Mouse (Mus musculus) stomach, postnatal 0 days (tissue): ENCODE measurements around the gene Zar1l. TPM values are rescaled to one million over a fixed set of nuclear protein-coding genes. Genes with fewer than 3 reads are reported as not detected.
A peak's percentile ranks its signal among the peaks of the same experiment; 100 is the strongest.

Experiments used
- ATAC-seq: fragments of 200-750 bp; cut with Nextera tagmentation; 2 replicates; pipeline ENCODE4 v1.8.0; 2017; ENCODE audit not compliant: low FRiP score, low TSS enrichment
- DNase-seq: peaks from one replicate; pipeline ENCODE4 v3.0.0-alpha.2; 2016; ENCODE audit warnings: low spot score
- H3K27ac ChIP-seq: fragments of 300-500 bp; sonication (generic); replicated peaks from 2 replicates; pipeline ENCODE4 v1.5.1; 2014; ENCODE audit warnings: mild to moderate bottlenecking, control low read depth
- H3K27me3 ChIP-seq: fragments of 300-500 bp; sonication (generic); 2 replicates; pipeline ENCODE4 v1.6.1; 2014; ENCODE audit warnings: low read length; ENCODE audit not compliant: control insufficient read depth, insufficient read depth
- H3K36me3 ChIP-seq: fragments of 300-500 bp; sonication (generic); 2 replicates; pipeline ENCODE4 v1.6.1; 2014; ENCODE audit warnings: low read length, mixed read lengths; ENCODE audit not compliant: control insufficient read depth, insufficient read depth
- H3K4me1 ChIP-seq: fragments of 300-500 bp; sonication (generic); replicated peaks from 2 replicates; pipeline ENCODE4 v1.6.1; 2014; ENCODE audit warnings: antibody characterized with exemption; ENCODE audit not compliant: control insufficient read depth, insufficient read depth
- H3K4me2 ChIP-seq: fragments of 300-500 bp; sonication (generic); replicated peaks from 2 replicates; pipeline ENCODE4 v1.6.1; 2014; ENCODE audit warnings: low read depth, mild to moderate bottlenecking, control low read depth, moderate library complexity
- H3K4me3 ChIP-seq: fragments of 300-500 bp; sonication (generic); 2 replicates; pipeline ENCODE4 v1.5.1; 2014; ENCODE audit warnings: low read depth, low read length, control low read depth
- H3K9ac ChIP-seq: fragments of 300-500 bp; sonication (generic); 2 replicates; pipeline ENCODE4 v1.6.1; 2014; ENCODE audit warnings: mild to moderate bottlenecking, low read length, control low read depth, mixed read lengths
- H3K9me3 ChIP-seq: fragments of 300-500 bp; sonication (generic); 2 replicates; pipeline ENCODE4 v1.6.1; 2016; ENCODE audit warnings: low read length; ENCODE audit not compliant: control insufficient read depth
- CTCF ChIP-seq: IDR thresholded peaks from 2 replicates; pipeline ENCODE4 v1.5.1; 2016; ENCODE audit warnings: antibody characterized with exemption, low read depth, mild to moderate bottlenecking, moderate library complexity
- EP300 ChIP-seq: optimal IDR thresholded peaks from 2 replicates; pipeline ENCODE3; 2016; ENCODE audit warnings: antibody characterized with exemption
- whole genome bisulfite sequencing: fragments of 180-500 bp; shearing (Covaris S2); extraction: QIAGEN DNeasy Blood & Tissue Kit; methylation state at CpG from one replicate; pipeline ENCODE4 v1.1.7; 2014; 5-methylcytosine and 5-hydroxymethylcytosine counted together
- polyA plus RNA-seq: library from polyadenylated mRNA; unstranded; fragments of >200 nt; fragmentation: Nextera tagmentation; extraction: Ambion mirVana; gene quantifications from 2 replicates; pipeline ENCODE4 v1.2.1, GENCODE M21; 2015

Gene Zar1l
- polyA plus RNA-seq: not detected in 2 replicates

DNA sequence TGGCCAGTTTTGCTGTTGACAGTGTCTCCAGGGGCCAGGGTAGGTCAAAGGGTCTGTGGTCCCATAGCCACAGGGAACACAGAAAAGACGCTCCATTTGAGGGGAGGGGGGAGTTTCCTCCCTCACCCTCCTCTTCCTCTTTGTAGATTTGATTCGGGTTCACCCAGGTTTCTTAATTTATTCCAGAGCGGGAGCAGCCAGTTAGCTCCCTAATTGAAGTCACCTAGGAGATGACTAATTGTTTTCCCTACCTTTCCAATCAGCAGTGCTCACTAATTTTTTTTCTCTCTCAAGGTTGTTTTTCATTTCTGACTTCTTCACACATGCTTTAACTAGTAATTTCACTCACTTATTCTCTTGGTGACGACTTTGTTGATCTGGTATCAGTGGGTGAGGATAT lies at the start of gene Zar1l:
Zar1l (minus strand) TSS at position 101 of the 400 bp plus-strand sequence.
- TF ChIP-seq CTCF (no peak), EP300 (no peak)
- 61% methylated on average over 4 of the region's 4 CpGs for WGBS
- Histone ChIP-seq H3K9me3 (no peaks in the 10 kb centered on the region), H3K9ac (no peak within 1 kb of the TSS), H3K36me3 (no peaks in the 10 kb centered on the region), H3K4me3 (no peak within 1 kb of the TSS), H3K4me1 (no peaks in the 10 kb centered on the region), H3K27me3 (no peaks in the 10 kb centered on the region), H3K27ac (no peak within 1 kb of the TSS), H3K4me2 (no peak within 1 kb of the TSS)
- ATAC-seq (no peak), DNase-seq (no peak)

DNA sequence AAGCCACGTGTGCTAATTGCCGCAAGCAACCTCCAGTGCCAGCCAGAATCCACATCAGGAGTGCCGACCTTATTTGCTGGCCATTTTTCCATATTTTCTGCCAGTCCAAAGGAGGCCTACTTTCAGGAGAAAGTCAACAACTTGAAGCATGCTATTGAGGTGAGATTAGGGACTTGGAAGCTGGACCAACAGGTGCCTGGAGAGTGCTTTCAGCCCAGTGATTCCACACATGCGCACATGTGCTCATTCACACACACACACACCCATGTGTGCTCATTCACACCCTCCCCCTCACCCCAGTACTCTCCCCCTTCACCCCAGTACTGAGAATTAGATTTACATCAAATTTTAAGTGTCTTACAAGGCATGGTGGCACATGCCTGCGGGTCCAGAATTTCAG lies 49.0 kb upstream of the Zar1l start:
- TF ChIP-seq EP300: no peak
- no peak for TF ChIP-seq CTCF
- Histone ChIP-seq H3K4me2 (no peak overlapping the region), H3K4me3 (no peak overlapping the region), H3K9me3 (no peaks in the 10 kb centered on the region), H3K36me3 (peaks cover 12% of the 10 kb centered on the region; the same call in 1 of the 2 replicates), H3K27me3 (no peaks in the 10 kb centered on the region), H3K9ac (no peak overlapping the region), H3K4me1 (no peaks in the 10 kb centered on the region), H3K27ac (no peak overlapping the region)
- DNase-seq (no peak), ATAC-seq (no peak)
- WGBS: 88% methylated on average over 5 of the region's 5 CpGs

DNA sequence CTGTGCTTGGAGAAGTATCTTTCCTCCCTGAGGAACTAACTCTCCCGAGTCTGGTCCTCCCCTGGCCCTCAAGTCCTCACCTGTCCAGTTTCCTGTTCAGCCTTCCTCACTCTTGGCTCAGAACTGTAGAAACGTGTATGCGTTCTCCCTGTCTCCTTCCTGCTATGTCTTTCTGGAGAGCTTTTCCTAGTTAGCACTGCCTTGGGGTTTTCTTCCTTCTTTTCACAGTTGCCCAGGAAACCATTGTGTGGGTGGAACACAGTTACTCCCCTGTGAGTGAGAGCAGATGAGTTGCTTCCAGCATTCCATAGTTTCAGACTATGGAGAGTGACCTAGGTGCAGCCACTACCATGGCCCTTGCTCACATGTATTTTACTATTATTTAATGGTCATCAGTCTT lies 48.3 kb upstream of the Zar1l start:
- no peak overlapping the region for H3K9ac ChIP-seq
- peaks cover 12% of the 10 kb centered on the region; the same call in 1 of the 2 replicates for H3K36me3 ChIP-seq
- no peak overlapping the region for H3K4me3 ChIP-seq
- no peak overlapping the region for H3K4me2 ChIP-seq
- no peaks in the 10 kb centered on the region for H3K27me3 ChIP-seq
- 36% methylated on average over 3 of the region's 3 CpGs for WGBS
- TF ChIP-seq EP300: no peak
- no peak for TF ChIP-seq CTCF
- 0 out of 2 replicates have a peak, but pooled peaks have one; percentile 11 for ATAC-seq
- peak; percentile 14 for DNase-seq
- no peaks in the 10 kb centered on the region for H3K4me1 ChIP-seq
- H3K9me3 ChIP-seq: no peaks in the 10 kb centered on the region
- 0 out of 2 replicates have a peak overlapping the region, but pooled peaks have one; percentile 18 for H3K27ac ChIP-seq

DNA sequence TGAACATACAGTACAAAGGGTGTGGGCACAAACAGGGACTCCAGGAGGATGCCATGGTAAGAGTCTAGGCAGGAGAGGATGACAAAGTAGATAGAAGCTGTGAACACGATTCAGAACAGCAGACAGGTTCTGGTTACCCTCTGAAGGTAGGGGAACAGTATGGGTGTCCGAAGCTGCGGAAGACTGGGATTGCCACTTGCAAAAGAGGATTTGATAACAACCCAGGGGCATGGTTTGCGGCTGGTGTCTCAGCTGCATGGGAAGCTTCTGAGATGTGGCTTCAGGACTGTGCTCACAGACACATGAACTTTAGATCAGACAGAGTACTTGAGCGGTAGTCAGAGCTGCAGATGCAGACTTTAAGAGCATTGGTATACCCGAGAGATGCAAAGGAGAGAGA lies 46.5 kb upstream of the Zar1l start:
- Histone ChIP-seq H3K9ac (no peak overlapping the region), H3K36me3 (peaks cover 14% of the 10 kb centered on the region; the same call in 1 of the 2 replicates)
- no peak for ATAC-seq

DNA sequence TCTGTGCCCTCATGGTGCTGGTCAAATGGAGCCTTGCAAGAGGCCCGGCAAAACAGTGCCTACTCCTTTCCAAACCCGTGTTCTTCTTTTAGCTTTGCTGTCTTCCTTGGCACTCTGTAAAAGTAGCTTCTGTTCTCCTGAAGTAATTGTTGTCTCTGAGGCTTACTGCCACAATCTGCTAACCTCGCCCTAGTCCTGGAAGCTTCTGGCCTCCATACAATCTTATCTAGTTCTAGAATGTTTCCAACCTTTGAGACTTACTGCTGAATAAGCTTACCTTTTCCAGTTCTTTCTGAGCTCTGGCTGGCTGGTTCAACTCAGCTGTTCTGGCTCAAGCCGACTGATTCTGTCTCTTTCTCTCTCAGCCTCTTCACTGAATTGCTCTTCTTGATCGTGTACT lies 43.8 kb upstream of the Zar1l start:
- peak; percentile 28 for DNase-seq
- peak; percentile 58 for ATAC-seq

More for the DNA sequence above, 46.5 kb upstream of the Zar1l start:
- no peak overlapping the region for H3K4me2 ChIP-seq
- WGBS: 94% methylated on average over 6 of the region's 6 CpGs
- H3K4me3 ChIP-seq: no peak overlapping the region
- H3K4me1 ChIP-seq: no peaks in the 10 kb centered on the region
- no peaks in the 10 kb centered on the region for H3K27me3 ChIP-seq
- DNase-seq: peak; percentile 4
- TF ChIP-seq CTCF: no peak
- TF ChIP-seq EP300: no peak
- no peaks in the 10 kb centered on the region for H3K9me3 ChIP-seq
- H3K27ac ChIP-seq: no peak overlapping the region

DNA sequence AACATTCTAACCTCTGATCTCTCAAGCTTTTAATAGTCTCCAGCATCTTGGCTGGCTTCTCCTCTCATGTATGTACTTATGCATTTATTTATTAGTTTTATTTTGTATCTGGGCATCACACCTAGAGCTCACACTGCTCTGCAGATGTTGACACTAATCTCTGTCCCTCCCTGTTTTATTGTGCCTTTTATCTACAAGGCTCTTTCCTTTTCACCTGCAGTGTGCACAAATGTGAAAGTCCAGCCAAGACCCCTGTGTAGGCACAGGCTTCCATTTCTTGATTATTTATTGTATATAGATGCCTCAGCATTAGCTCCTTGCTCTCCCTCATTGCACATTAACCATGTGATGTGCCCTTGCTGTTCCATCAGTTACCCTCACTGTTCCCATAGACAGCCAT lies 43.4 kb upstream of the Zar1l start:
- no peak overlapping the region for H3K9ac ChIP-seq
- H3K27ac ChIP-seq: no peak overlapping the region
- ATAC-seq (0 out of 2 replicates have a peak, but pooled peaks have one; percentile 35), DNase-seq (no peak)
- TF ChIP-seq CTCF: no peak
- TF ChIP-seq EP300: no peak
- H3K4me2 ChIP-seq: no peak overlapping the region
- no peaks in the 10 kb centered on the region for H3K4me1 ChIP-seq
- no peaks in the 10 kb centered on the region for H3K9me3 ChIP-seq
- no peak overlapping the region for H3K4me3 ChIP-seq
- H3K36me3 ChIP-seq: 0 out of 2 replicates have a peak, but pooled peaks cover 5% of the 10 kb centered on the region
- no peaks in the 10 kb centered on the region for H3K27me3 ChIP-seq

More for the DNA sequence above, 43.8 kb upstream of the Zar1l start:
- Histone ChIP-seq H3K9ac (no peak overlapping the region), H3K9me3 (no peaks in the 10 kb centered on the region), H3K4me3 (no peak overlapping the region), H3K27me3 (no peaks in the 10 kb centered on the region), H3K4me2 (no peak overlapping the region), H3K4me1 (no peaks in the 10 kb centered on the region), H3K27ac (no peak overlapping the region), H3K36me3 (0 out of 2 replicates have a peak, but pooled peaks cover 5% of the 10 kb centered on the region)
- WGBS: 77% methylated on average over 5 of the region's 5 CpGs
- TF ChIP-seq EP300 (no peak), CTCF (no peak)
